Mouse (Mus musculus) retina, postnatal 1 day (tissue): ENCODE measurements around the gene Mettl16.
A peak's percentile ranks its signal among the peaks of the same experiment; 100 is the strongest.

Experiments
- DNase-seq: peaks from one replicate; pipeline ENCODE4 v3.0.0-alpha.2; 2012

Gene Mettl16

GRCm38 (mm10) chr11:74850998-74851661 is 80.5 kb downstream of the Mettl16 start:
- no peak for DNase-seq

- DNase-seq = no peak
Observed at GRCm38 (mm10) chr11:74857756-74858155, 87.1 kb downstream of the Mettl16 start.

GRCm38 (mm10) chr11:74862129-74862528 is 91.5 kb downstream of the Mettl16 start:
- DNase-seq = no peak

DNA sequence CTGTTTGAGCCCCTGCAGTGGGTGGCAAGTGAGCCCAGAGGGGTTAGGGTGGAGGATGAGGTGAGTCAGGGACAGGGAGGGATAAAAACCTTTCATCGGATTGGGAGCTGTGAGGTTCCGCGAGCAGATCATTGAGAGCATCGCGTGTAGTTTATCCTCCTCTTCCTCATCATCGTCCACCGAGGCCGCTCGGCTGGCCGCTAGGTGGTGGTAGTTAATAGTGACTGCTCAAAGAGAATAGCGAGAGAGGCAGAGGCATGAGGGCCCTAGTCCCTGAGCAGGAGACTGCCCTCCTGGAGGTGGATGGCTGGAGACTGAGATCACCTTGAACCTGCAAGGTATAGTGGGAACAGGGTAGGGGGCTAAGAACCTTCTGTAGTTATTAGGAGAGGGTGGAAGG is 92.8 kb downstream of the Mettl16 start:
- DNase-seq = peak; percentile 46

DNA sequence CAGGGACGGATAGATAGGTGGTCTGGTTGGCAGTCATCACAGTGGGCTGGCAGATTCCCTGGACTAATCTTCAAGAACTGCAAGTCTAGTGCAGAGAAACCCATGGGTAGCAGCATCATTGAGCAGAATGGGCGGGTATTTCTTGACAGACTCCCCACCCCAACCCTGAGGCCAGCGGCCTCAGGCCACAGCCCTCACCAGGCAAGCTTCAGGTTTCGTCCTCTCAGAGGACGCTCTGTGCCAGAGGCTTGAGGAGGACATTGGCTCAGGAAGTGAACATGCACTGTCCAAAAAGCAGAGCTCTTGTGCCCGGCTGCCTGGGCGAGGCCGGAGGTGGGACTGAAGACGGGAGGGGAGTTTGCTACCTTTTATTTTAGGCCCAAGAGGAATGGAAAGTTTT is 93.8 kb downstream of the Mettl16 start:
- no peak for DNase-seq

DNA sequence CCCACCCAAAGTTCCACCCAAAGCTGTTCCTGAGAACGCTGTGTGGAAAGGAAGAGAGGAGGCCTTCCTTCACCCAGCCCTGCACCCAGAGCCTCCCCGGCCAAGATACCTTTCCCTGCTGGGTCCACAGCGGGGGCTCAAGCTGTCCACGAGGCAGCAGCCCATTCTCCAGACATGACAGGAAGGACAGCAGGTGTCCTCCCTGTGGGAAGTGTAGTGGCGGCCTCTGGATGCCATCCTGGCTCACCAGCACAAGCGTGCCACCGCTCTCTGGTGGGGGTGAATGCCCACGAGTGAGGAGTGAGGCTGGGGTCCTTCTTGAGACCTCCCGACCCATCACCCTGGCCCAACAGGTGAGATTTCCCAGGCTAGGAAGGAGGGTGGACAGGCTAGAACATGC is 94.6 kb downstream of the Mettl16 start:
- no peak for DNase-seq

- no peak for DNase-seq
Observed at GRCm38 (mm10) chr11:74866640-74867039, 96.0 kb downstream of the Mettl16 start.

DNA sequence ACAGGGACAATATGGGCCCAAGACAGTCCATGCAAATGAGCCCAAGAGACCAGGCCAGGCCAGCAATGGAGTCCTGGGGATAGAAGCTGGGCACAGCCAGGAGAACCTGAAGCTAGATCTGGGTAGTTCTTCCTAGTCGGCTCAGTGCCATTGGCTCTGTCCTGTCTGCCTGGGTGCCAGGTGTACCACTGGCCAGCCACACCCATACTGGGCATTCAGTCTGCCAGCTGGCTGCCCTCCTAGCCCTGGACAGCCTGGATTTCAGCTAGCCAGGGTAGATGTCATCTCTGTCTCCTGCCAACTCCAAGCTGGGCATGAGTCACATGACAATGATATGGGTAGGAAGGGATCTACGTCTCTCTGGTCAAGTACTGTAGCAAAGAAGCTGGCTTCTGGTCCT is 96.6 kb downstream of the Mettl16 start:
- DNase-seq = no peak

- DNase-seq = no peak
Observed at GRCm38 (mm10) chr11:74868046-74868760, 97.6 kb downstream of the Mettl16 start.

DNA sequence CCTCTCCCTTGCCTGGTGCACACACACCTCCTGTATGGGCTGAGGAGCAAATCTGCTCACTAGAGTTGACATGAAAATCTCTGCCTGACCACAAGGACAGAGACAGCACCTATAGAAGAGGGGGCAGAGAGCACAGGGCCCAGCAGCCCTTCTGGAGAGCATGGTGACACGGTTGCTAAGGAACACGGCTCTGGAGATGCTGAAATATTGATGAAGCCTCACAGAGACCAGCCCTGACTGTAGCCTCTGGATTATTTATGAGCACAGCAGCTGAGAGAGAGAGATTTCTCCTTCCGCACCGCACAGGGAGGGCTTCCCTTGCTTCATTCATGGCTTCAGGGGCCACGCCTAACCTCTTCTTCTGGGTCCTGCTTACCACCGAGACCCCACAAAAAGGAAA is 99.0 kb downstream of the Mettl16 start:
- DNase-seq = peak; percentile 55

GRCm38 (mm10) chr11:74870544-74870943 is 99.9 kb downstream of the Mettl16 start:
- DNase-seq = no peak

GRCm38 (mm10) chr11:74870991-74871622 is 100.5 kb downstream of the Mettl16 start:
- DNase-seq = peak; percentile 40

DNA sequence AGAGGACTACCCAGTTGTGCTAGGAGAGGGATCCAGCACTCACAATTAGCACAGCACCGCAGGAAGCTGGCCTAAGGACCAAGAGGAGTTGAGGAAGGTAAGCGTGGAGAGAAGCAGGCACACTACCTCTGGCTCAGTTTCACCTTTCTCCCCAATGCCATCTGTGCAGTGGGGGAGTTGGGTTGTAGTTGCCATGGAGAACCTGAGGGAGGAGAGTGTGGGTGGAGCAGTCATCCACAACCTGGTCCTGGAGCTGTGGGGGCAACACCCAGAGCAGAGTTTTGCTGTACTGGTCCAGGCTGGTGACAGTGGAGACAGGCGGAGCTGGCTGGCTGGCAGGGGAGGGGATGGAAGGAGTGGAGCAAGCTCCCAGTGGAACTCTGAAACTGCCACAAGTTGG is 104.0 kb downstream of the Mettl16 start:
- no peak for DNase-seq

- DNase-seq = peak; percentile 86
Observed at GRCm38 (mm10) chr11:74876801-74877200, 106.2 kb downstream of the Mettl16 start.
